Mouse (Mus musculus) thymus, adult 18-20 months (tissue): ENCODE results near the gene Il2rb.

Experiments used
- DNase-seq, 2 experiments: peaks; one replicate each; pipeline ENCODE4 v3.0.0; 2022; ENCODE audit warnings: mixed read lengths in 2 of 2

The Il2rb gene

DNA sequence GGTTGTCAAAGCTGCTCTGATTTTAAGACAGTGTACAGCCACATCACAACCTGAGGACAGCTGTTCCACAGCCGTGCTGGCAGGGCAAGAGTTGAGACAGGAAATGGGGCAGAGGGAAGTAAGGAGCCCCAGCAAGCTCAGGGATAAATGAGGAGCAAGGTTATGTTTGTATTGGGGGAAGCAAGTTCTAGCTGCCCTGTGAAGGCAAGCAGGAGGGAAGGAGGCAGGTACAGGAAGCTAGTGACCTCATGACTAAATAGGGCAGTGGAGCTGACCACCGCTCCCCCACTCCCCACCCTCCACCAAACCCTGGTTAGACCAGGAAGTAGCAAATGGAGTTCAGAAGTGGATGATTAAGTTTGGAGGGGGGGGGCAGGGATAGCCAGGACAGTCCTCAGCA lies 14.1 kb downstream of the Il2rb start:
- no peak for DNase-seq

- DNase-seq = no peak
These were observed 15.0 kb downstream of the Il2rb start for GRCm38 (mm10) chr15:78480111-78480510.

GRCm38 (mm10) chr15:78479470-78479869 lies 15.6 kb downstream of the Il2rb start:
- DNase-seq = no peak

- no peak for DNase-seq
These were observed 17.0 kb downstream of the Il2rb start for GRCm38 (mm10) chr15:78478073-78478472.

DNA sequence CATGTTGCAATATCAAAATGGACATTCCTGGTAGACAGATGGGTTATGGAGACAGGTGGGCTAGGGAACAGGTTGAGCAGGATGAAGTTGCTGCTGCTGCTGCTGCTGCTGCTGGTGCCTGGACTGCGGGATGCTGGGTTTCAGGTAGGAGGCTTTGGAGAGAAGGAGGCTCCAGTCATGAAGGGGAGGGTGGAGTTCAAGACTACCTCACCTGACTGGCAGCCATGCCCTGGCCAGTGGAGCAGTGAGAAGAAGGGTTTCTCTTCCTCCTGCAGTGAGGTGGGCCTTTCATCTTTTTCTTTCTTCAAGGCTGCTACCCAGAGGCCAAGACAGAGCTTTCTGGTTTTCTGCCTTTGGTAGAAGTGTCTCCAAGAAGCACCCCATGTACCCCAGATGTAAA lies 18.2 kb downstream of the Il2rb start:
- DNase-seq = no peak

DNA sequence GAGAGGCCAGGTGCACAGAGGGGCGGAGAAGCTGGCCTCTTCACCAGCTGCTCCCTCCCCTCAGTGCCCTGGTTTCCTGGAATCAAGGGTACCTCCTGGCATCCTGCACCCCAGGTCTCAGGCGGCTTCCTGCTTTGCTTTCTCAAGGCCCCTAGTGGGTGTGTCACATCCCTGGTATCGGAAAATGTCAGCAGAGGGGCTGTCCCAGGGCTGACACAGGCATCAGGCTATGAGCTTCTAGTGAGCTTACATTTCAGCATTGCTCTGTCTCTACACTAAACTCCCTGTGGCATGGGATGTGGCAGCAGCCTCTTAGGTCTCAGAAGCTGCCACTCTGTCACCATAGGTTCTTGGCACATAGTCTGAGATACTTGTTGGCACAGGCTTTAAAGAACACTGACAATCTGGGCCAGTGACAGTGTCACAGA lies 19.5 kb downstream of the Il2rb start:
- peak; percentile 25 to 57 for DNase-seq

DNA sequence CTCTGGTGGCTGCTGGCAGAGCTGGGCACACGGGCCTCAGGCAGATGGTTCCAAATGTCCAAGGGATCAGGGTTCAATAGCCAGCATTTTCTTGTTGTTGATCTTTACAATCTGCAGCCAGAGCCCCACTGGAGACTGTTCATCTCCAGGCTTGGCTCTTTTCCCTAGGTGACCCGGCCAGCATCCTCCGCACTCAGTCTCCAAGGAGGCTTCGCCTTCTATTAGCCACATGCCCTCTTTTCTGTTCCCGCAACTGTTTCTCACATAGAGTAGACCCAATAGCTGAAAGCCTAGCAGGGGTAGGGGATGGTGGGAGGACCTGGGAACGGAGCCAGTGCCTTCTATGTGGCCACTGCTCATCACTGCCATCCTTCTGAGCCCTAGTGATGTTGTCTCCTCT lies 21.6 kb downstream of the Il2rb start:
- no peak for DNase-seq

GRCm38 (mm10) chr15:78471902-78472301 lies 23.2 kb downstream of the Il2rb start:
- no peak for DNase-seq

- no peak for DNase-seq
These were observed 24.4 kb downstream of the Il2rb start for GRCm38 (mm10) chr15:78470495-78471276.

GRCm38 (mm10) chr15:78468379-78468937 lies 26.6 kb downstream of the Il2rb start, which contains the start of gene Tmprss6:
Gene Tmprss6, minus strand, starts transcription at chr15:78468634.
- DNase-seq = no peak

- DNase-seq = no peak
These were observed 27.5 kb downstream of the Il2rb start for GRCm38 (mm10) chr15:78467570-78467969.

- no peak for DNase-seq
These were observed 28.3 kb downstream of the Il2rb start for GRCm38 (mm10) chr15:78466809-78467208.

- DNase-seq = no peak
These were observed 32.1 kb downstream of the Il2rb start for GRCm38 (mm10) chr15:78462981-78463380.

GRCm38 (mm10) chr15:78457193-78457592 lies 37.9 kb downstream of the Il2rb start:
- no peak for DNase-seq

- no peak for DNase-seq
These were observed 39.0 kb downstream of the Il2rb start for GRCm38 (mm10) chr15:78456051-78456450.

- no peak for DNase-seq
These were observed 39.9 kb downstream of the Il2rb start for GRCm38 (mm10) chr15:78455168-78455567.

GRCm38 (mm10) chr15:78452929-78453328 lies 42.1 kb downstream of the Il2rb start:
- DNase-seq = no peak

DNA sequence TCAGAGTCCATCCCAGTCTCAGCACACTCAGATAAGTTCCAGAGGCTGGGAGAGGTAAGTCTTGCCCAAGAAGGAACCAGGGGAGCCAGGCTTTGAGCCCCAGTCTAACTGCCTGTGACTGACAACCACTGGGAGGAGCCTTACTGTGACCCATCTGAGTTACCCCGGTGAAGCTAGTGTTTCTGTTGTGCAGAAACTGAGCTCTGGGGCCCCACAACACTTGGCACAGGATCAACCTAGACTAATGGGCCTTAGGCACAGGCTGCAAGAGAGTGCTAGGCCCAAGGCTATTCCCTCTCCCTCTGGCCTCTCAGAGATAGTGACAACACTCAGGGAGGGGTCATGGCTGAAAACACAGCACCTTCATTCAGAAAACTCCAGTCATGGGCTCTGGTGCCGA lies 43.9 kb downstream of the Il2rb start:
- DNase-seq = no peak

GRCm38 (mm10) chr15:78450419-78450768 lies 44.7 kb downstream of the Il2rb start:
- DNase-seq = no peak

DNA sequence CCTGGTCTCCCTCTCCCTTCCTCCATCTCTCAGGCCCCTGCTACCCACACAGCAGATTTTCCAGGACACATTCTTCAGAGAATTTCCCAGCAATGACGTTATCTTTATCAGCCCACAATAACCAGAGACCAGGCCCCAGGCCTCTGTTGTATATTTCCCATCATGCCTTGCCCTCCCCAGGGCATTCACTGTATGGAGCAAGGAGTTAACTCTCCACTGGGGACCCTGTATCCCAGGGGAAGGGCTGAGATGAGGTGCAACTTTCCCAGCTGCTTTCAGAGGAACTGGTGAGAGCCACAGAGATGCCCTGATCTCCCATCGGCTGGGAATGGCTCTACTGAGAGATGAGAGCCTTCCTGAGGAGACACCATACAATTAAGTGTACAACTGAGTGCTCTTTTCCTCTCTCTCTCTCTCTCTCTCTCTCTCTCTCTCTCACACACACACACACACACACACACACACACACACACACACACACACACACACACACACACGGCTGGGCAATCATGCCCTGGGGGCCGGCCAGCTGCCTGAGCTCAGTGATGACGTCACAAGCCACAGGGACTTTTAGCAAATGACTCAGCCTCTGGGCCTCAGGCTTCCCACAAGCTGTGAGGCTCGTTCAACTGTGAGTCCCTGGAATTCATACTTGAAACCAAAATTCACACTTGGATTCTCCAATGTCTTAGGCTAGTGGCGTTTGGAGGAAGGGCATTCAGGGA lies 45.2 kb downstream of the Il2rb start:
- no peak for DNase-seq

DNA sequence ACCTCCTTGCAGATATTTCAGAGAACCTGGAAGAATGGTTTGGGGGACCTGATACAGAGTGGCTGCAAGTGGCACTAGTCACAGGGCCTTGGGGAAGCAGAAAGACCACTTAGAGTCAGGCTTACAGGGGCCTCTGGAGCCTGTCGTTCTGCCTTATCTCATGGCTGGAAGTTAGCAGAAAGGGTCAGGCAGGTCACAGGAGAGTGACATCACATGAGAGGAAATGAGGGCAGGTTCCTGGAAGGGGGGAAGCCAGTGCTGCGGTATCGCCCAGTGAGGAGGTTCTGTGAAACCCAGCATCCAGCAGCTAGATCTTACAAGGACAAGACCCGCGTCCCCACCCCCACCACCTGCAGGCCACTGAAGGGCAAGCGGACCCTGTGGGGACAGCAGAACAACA lies 45.9 kb downstream of the Il2rb start:
- no peak for DNase-seq

GRCm38 (mm10) chr15:78447746-78448535 lies 47.1 kb downstream of the Il2rb start:
- peak; percentile 69 to 70 for DNase-seq

DNA sequence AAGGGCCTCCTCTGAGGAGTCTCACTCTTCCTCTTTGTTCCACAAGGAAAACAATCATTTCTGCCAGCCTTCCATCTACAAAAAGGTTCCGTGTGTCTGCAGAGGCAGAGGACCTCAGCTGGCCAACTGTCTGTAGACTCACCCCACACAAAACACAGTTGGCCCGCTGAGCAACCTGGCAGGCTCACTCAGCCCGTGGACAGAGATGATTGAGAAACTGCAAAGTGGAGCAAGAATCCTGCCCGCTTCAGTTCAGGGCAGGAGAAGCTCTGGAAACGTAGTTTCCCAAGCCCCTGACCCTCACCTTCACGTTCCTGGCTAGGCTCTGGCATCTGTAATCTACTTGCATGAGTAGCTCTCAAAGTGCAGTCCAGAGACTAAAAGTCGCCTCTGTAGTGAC lies 48.0 kb downstream of the Il2rb start:
- DNase-seq = no peak
